18 mouse cellular contexts compared by ENCODE assay signal in the genomic region with DNA sequence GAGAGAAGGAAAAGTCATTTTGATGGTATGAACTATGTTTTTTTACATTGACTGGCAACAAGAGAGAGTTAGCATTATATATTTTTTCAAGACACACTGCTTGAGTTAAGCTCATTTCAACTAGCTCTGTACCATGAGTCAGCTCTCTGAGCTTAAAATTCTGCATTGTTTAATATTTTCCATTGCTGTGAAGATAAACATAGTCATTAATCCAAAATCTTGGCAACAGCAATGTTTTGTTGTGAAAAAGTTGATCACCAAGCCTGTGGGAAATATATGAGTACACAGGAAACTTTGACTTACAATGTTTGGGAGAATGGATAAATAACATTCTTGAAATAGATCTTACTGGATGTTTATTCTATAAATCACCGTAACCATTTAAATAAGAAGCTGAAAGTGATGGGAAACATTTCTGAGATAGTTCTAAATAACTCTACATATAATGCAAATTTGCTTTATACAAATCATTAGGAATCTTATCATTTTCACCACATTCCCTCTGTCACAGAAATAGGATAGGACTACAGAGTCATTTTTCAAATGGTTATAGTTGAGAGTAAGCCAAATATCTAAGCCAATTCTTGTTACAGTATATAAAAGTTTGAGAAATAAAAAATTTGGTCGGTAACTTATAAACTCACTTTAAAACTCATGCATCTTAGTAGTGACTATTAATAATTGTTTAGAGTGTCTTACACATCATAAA.
DNase-seq lines count a peak whose midpoint lies in the region; ATAC-seq lines count a peak whose summit lies in the region.
"Had no signal": no experiment of that assay in that cellular context is flagged by ENCODE, and none has a peak within 500 bp of the region (broad histone marks: within the 10 kb centered on the region; RNA-seq: fewer than 3 reads in every experiment).

No protein-coding gene starts in this region.

- 0 out of 2 replicates have a peak, but pooled peaks have one; percentile 31 for ATAC-seq in kidney, embryonic 16.5 days (ENCODE audit: low FRiP score, low TSS enrichment)
- ATAC-seq in lung, embryonic 16.5 days (ENCODE audit: low read depth) = peak; percentile 88
- ATAC-seq: forebrain, embryonic 16.5 days had no signal

- no peak overlapping the region for H3K4me2 ChIP-seq in kidney, embryonic 16.5 days (replicated peaks; ENCODE audit: low read depth, low read length)
- no peak overlapping the region for H3K4me2 ChIP-seq in lung, embryonic 16.5 days (ENCODE audit: low read depth, low read length)
- H3K4me2 ChIP-seq: forebrain, embryonic 12.5 days; heart, embryonic 12.5 days; hindbrain, embryonic 14.5 days had no signal

- 65% methylated on average over 2 of the region's 2 CpGs for WGBS in kidney, embryonic 16.5 days
- WGBS in lung, embryonic 16.5 days = 40% methylated on average over 2 of the region's 2 CpGs

- no peaks in the 10 kb centered on the region for H3K4me1 ChIP-seq in kidney, embryonic 16.5 days (ENCODE audit: insufficient read depth, low read length)
- H3K4me1 ChIP-seq in lung, embryonic 16.5 days (replicated peaks; ENCODE audit: control insufficient read depth, insufficient read depth, low read length) = 0 out of 2 replicates have a peak, but pooled peaks cover 3% of the 10 kb centered on the region
- H3K4me1 ChIP-seq: forebrain, embryonic 12.5 days; heart, embryonic 12.5 days; hindbrain, embryonic 10.5 days had no signal

- H3K4me3 ChIP-seq in kidney, embryonic 16.5 days (ENCODE audit: low read length) = no peak overlapping the region
- no peak overlapping the region for H3K4me3 ChIP-seq in lung, embryonic 16.5 days (ENCODE audit: low read length)
- H3K4me3 ChIP-seq: forebrain, embryonic 12.5 days; heart, embryonic 12.5 days; hindbrain, embryonic 10.5 days had no signal

- no peak overlapping the region for H3K27ac ChIP-seq in kidney, embryonic 16.5 days (ENCODE audit: low read length)
- H3K27ac ChIP-seq in lung, embryonic 16.5 days (ENCODE audit: low read length) = no peak overlapping the region
- H3K27ac ChIP-seq: forebrain, embryonic 12.5 days; hindbrain, embryonic 10.5 days; hindbrain, embryonic 14.5 days had no signal

- no peak for DNase-seq in kidney, adult 8-10 months
- no peak for DNase-seq in lung, postnatal 14 days
- DNase-seq in Muller cell, postnatal 12 days (ENCODE audit: inconsistent ontology term) = peak; percentile 21
- DNase-seq in brain, adult 2 months (ENCODE audit: low read depth, low spot score) = peak; percentile 17
- no peak for DNase-seq in gastrocnemius, postnatal 10 days
- no peak for DNase-seq in embryo, embryonic 10 days (ENCODE audit: low spot score)
- DNase-seq: adrenal gland, postnatal 14 days; cerebellum, adult 18-20 months; cerebellum, adult 9-11 months; cerebellum, postnatal 36 days; gastrocnemius, postnatal 14 days had no signal

- H3K27me3 ChIP-seq in kidney, embryonic 16.5 days (ENCODE audit: insufficient read depth, low read length) = no peaks in the 10 kb centered on the region
- no peaks in the 10 kb centered on the region for H3K27me3 ChIP-seq in lung, embryonic 16.5 days (ENCODE audit: control insufficient read depth, insufficient read depth, low read depth, low read length)
- H3K27me3 ChIP-seq: forebrain, embryonic 12.5 days; heart, embryonic 12.5 days had no signal

- H3K9ac ChIP-seq in kidney, embryonic 16.5 days (replicated peaks; ENCODE audit: low read length) = no peak overlapping the region
- no peak overlapping the region for H3K9ac ChIP-seq in lung, embryonic 16.5 days (ENCODE audit: low read length)
- H3K9ac ChIP-seq: forebrain, embryonic 12.5 days; heart, embryonic 12.5 days; hindbrain, embryonic 14.5 days had no signal

- no peaks in the 10 kb centered on the region for H3K36me3 ChIP-seq in kidney, embryonic 16.5 days (ENCODE audit: insufficient read depth, low read length)
- H3K36me3 ChIP-seq in lung, embryonic 16.5 days (ENCODE audit: control insufficient read depth, insufficient read depth, low read length) = no peaks in the 10 kb centered on the region
- H3K36me3 ChIP-seq: forebrain, embryonic 12.5 days; heart, embryonic 12.5 days; hindbrain, embryonic 10.5 days had no signal

- H3K9me3 ChIP-seq in kidney, embryonic 16.5 days (ENCODE audit: low read length) = no peaks in the 10 kb centered on the region
- H3K9me3 ChIP-seq in lung, embryonic 16.5 days (ENCODE audit: control insufficient read depth, low read length) = no peaks in the 10 kb centered on the region
- H3K9me3 ChIP-seq: forebrain, embryonic 12.5 days; heart, embryonic 12.5 days; hindbrain, embryonic 10.5 days had no signal

Comparison
In these comparisons a context has a peak if more than half of its experiments do, and no peak if none do; other contexts are left out.
1. DNase-seq: peak in Muller cell, postnatal 12 days (single experiment) and brain, adult 2 months (single experiment); none in kidney, adult 8-10 months (0 of 2), lung, postnatal 14 days (single experiment), gastrocnemius, postnatal 10 days (single experiment) and embryo, embryonic 10 days (single experiment).